Mouse (Mus musculus): ENCODE data around the gene BC051019. TPM values are rescaled to one million over a fixed set of nuclear protein-coding genes. Genes with fewer than 3 reads are reported as not detected.

The BC051019 gene
- total RNA-seq (2012; rRNA removed) = 0.48 and 1.3 TPM in 2 replicates

DNA sequence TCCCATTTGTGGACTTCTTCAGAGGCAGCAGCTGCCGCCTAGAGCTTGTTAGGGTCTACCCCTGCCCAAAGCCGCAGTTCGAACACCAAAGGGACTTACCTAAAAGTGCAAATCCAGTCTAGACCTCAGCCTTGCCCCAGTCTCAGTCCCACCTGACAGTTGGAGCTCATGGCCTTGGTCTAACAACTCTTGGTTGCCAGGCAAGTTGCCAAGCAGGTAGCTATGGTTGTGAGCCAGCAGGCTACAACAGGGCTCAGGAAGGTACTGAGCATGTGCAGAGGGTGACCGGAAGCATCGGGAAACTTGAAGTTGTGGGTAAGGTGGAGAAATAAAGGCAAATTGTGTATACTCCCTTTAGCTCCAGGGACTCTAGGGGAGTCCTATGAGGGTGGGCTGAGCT, at the start of gene BC051019:
Gene BC051019 (minus strand): TSS at position 154 of the 400 bp plus-strand sequence.
- DNase-seq (ENCODE audit: low read depth, low spot score) = no peak
- peaks cover 2 to 3% of the 10 kb centered on the region in 2 experiments; a peak in 2 of 4 replicates for H3K4me1 ChIP-seq (ENCODE audit: control insufficient read depth in 2 of 2, insufficient read depth in 2 of 2, low read length in 2 of 2, poor library complexity in 1 of 2)
- TF ChIP-seq HCFC1 (IDR thresholded peaks at IDR 0.05; ENCODE audit: borderline replicate concordance, insufficient read depth, low read length) = no peak
- no peak for TF ChIP-seq CHD2 (IDR thresholded peaks at IDR 0.05; ENCODE audit: low read depth, low read length)
- no peak for TF ChIP-seq ZC3H11A (IDR thresholded peaks at IDR 0.05; ENCODE audit: borderline replicate concordance, low read depth, low read length)
- TF ChIP-seq MAFK (IDR thresholded peaks at IDR 0.05; ENCODE audit: insufficient read depth, low read depth, low read length) = no peak
- no peak for TF ChIP-seq ZNF384 (IDR thresholded peaks at IDR 0.05; ENCODE audit: low read depth, low read length)
- no peaks in the 10 kb centered on the region for H3K9me3 ChIP-seq (ENCODE audit: control insufficient read depth, insufficient read depth, low read depth, low read length)
- H3K36me3 ChIP-seq (ENCODE audit: control insufficient read depth, insufficient read depth, low read length, poor library complexity, severe bottlenecking) = no peaks in the 10 kb centered on the region
- H3K27ac ChIP-seq (ENCODE audit: insufficient read depth, low read depth, low read length, poor library complexity, severe bottlenecking) = no peak within 1 kb of the TSS
- no peak within 1 kb of the TSS for H3K4me3 ChIP-seq (ENCODE audit: insufficient read depth in 1 of 2, low read depth in 1 of 2, low read length in 2 of 2, poor library complexity in 1 of 2, severe bottlenecking in 1 of 2)
- in situ Hi-C loops (cut with MboI; ENCODE audit: low sequenced_read_pairs in 2 of 2, unreplicated experiment in 2 of 2) = no loop called here
- H3K9ac ChIP-seq (ENCODE audit: insufficient read depth, low read depth, low read length, poor library complexity, severe bottlenecking) = no peak within 1 kb of the TSS

DNA sequence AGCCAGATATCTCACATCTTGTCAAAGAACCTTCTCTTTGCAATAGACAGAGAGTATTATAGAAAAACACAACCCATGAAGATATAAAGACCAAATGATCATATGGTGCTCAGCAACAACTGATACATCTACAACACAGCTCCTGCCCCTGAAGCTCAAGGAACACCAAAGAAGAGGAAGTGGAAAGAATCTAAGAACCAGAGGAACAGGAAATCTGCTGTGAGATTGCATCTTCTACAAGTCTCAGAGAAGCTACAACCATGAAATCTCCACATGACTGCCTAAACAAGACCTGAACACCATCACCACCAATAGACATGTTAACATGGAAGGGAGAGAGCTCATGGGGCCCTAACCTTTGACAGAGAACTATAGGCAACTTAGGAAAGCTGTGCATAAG, 48.6 kb upstream of the BC051019 start:
- Histone ChIP-seq H3K27ac (ENCODE audit: insufficient read depth, low read depth, low read length, poor library complexity, severe bottlenecking) (no peak overlapping the region), H3K4me1 (ENCODE audit: control insufficient read depth in 2 of 2, insufficient read depth in 2 of 2, low read length in 2 of 2, poor library complexity in 1 of 2) (no peaks in the 10 kb centered on the region), H3K9me3 (ENCODE audit: control insufficient read depth, insufficient read depth, low read depth, low read length) (no peaks in the 10 kb centered on the region), H3K4me3 (ENCODE audit: insufficient read depth in 1 of 2, low read depth in 1 of 2, low read length in 2 of 2, poor library complexity in 1 of 2, severe bottlenecking in 1 of 2) (no peak overlapping the region), H3K9ac (ENCODE audit: insufficient read depth, low read depth, low read length, poor library complexity, severe bottlenecking) (no peak overlapping the region), H3K36me3 (ENCODE audit: control insufficient read depth, insufficient read depth, low read length, poor library complexity, severe bottlenecking) (no peaks in the 10 kb centered on the region)
- in situ Hi-C loops (cut with MboI; ENCODE audit: low sequenced_read_pairs in 2 of 2, unreplicated experiment in 2 of 2) = no loop called here
- TF ChIP-seq ZC3H11A (IDR thresholded peaks at IDR 0.05; ENCODE audit: borderline replicate concordance, low read depth, low read length) (no peak), CHD2 (IDR thresholded peaks at IDR 0.05; ENCODE audit: low read depth, low read length) (no peak), ZNF384 (IDR thresholded peaks at IDR 0.05; ENCODE audit: low read depth, low read length) (no peak), HCFC1 (IDR thresholded peaks at IDR 0.05; ENCODE audit: borderline replicate concordance, insufficient read depth, low read length) (no peak), MAFK (IDR thresholded peaks at IDR 0.05; ENCODE audit: insufficient read depth, low read depth, low read length) (no peak)
- no peak for DNase-seq (ENCODE audit: low read depth, low spot score)

DNA sequence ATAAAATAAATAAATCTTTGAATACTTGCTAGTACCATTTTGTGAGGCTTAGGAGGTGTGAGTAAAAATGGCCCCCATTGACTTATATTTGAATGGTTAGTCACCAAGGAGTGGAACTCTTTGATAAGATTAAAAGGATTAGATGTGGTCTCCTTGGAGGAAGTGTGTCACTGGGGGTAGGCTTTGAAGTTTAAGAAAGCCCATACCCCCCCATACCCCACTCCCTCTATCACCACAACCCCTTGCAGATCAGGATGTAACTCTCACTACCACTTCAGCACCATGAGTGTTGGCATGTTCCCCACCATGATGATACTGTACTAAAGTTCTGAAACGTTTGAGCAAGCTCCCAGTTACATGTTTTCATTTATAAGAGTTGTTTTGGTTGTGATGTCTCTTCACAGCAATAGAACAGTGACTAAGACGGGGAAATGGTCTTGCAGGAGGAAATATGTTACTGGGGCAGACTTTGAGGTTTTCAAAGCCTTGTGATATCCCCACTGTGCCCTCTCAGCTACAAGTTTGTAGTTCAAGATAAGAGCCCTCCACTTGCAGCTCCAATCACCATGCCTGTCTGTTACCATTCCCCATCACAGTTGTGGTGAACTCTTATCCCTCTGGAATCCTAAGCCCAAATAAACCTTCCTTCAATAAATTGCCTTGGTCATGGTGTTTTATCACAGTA, 45.2 kb upstream of the BC051019 start:
- Histone ChIP-seq H3K36me3 (ENCODE audit: control insufficient read depth, insufficient read depth, low read length, poor library complexity, severe bottlenecking) (no peaks in the 10 kb centered on the region), H3K27ac (ENCODE audit: insufficient read depth, low read depth, low read length, poor library complexity, severe bottlenecking) (no peak overlapping the region)

DNA sequence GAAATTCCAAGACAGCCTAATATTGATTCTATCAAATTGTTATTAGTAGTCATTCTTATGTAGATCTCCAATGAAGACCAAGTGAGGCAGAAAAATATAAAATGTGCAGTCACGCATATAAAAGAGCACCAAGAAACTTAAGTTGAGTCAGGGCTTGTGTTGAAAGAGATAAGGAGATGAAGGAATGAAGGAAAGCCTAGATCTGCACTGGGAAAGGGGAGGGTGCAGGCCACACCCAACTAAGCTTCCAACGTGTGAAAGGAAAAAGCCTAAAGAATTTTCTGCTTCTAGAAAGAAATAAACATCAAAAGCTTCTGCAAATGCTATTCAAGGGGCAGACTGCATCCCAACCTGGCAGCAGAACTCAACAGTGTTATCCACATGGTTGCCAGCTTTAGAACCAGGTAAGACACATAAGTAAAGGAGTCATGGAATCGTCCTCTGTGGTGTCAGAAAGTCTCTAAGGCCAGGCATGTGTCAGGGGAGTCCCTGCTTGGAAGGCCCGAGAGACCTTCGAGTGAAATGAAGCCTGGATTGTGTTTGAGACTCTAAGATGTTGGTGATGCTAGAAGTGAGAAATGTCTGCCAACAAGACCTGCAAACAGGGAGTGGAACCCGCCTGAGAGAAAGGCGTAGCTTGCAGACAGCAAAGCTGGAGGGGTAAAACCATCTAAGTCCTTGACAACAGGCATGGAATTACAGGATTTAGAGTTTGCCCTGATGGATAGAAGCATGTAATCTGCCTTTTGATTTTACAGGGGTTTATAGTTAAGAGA, 44.1 kb upstream of the BC051019 start:
- TF ChIP-seq CHD2 (IDR thresholded peaks at IDR 0.05; ENCODE audit: low read depth, low read length) = no peak
- TF ChIP-seq ZNF384 (IDR thresholded peaks at IDR 0.05; ENCODE audit: low read depth, low read length) = no peak
- TF ChIP-seq ZC3H11A (IDR thresholded peaks at IDR 0.05; ENCODE audit: borderline replicate concordance, low read depth, low read length) = no peak
- no peak for TF ChIP-seq MAFK (IDR thresholded peaks at IDR 0.05; ENCODE audit: insufficient read depth, low read depth, low read length)
- no peak for TF ChIP-seq HCFC1 (IDR thresholded peaks at IDR 0.05; ENCODE audit: borderline replicate concordance, insufficient read depth, low read length)
- no peak overlapping the region for H3K27ac ChIP-seq (ENCODE audit: insufficient read depth, low read depth, low read length, poor library complexity, severe bottlenecking)
- H3K4me3 ChIP-seq (ENCODE audit: insufficient read depth in 1 of 2, low read depth in 1 of 2, low read length in 2 of 2, poor library complexity in 1 of 2, severe bottlenecking in 1 of 2) = no peak overlapping the region
- no peaks in the 10 kb centered on the region for H3K4me1 ChIP-seq (ENCODE audit: control insufficient read depth in 2 of 2, insufficient read depth in 2 of 2, low read length in 2 of 2, poor library complexity in 1 of 2)
- no peak overlapping the region for H3K9ac ChIP-seq (ENCODE audit: insufficient read depth, low read depth, low read length, poor library complexity, severe bottlenecking)
- no peak for DNase-seq (ENCODE audit: low read depth, low spot score)
- H3K36me3 ChIP-seq (ENCODE audit: control insufficient read depth, insufficient read depth, low read length, poor library complexity, severe bottlenecking) = no peaks in the 10 kb centered on the region
- in situ Hi-C loops (cut with MboI; ENCODE audit: low sequenced_read_pairs in 2 of 2, unreplicated experiment in 2 of 2) = no loop called here
- no peaks in the 10 kb centered on the region for H3K9me3 ChIP-seq (ENCODE audit: control insufficient read depth, insufficient read depth, low read depth, low read length)

More for the DNA sequence above, 45.2 kb upstream of the BC051019 start:
- DNase-seq (ENCODE audit: low read depth, low spot score) = no peak
- Histone ChIP-seq H3K4me1 (ENCODE audit: control insufficient read depth in 2 of 2, insufficient read depth in 2 of 2, low read length in 2 of 2, poor library complexity in 1 of 2) (no peaks in the 10 kb centered on the region), H3K9me3 (ENCODE audit: control insufficient read depth, insufficient read depth, low read depth, low read length) (no peaks in the 10 kb centered on the region), H3K9ac (ENCODE audit: insufficient read depth, low read depth, low read length, poor library complexity, severe bottlenecking) (no peak overlapping the region), H3K4me3 (ENCODE audit: insufficient read depth in 1 of 2, low read depth in 1 of 2, low read length in 2 of 2, poor library complexity in 1 of 2, severe bottlenecking in 1 of 2) (no peak overlapping the region)
- TF ChIP-seq CHD2 (IDR thresholded peaks at IDR 0.05; ENCODE audit: low read depth, low read length) = no peak
- TF ChIP-seq HCFC1 (IDR thresholded peaks at IDR 0.05; ENCODE audit: borderline replicate concordance, insufficient read depth, low read length) = no peak
- no peak for TF ChIP-seq MAFK (IDR thresholded peaks at IDR 0.05; ENCODE audit: insufficient read depth, low read depth, low read length)
- no peak for TF ChIP-seq ZNF384 (IDR thresholded peaks at IDR 0.05; ENCODE audit: low read depth, low read length)
- no peak for TF ChIP-seq ZC3H11A (IDR thresholded peaks at IDR 0.05; ENCODE audit: borderline replicate concordance, low read depth, low read length)
- in situ Hi-C loops (cut with MboI; ENCODE audit: low sequenced_read_pairs in 2 of 2, unreplicated experiment in 2 of 2) = no loop called here

All from ES-E14 (cell line).